17 mouse cellular contexts compared by ENCODE assay signal in genomic region chr15:60862417-60862816, GRCm38 (mm10).
"Had no signal": no experiment of that assay in that cellular context is flagged by ENCODE, and none has a peak within 500 bp of the region (broad histone marks: within the 10 kb centered on the region; RNA-seq: fewer than 3 reads in every experiment).

No protein-coding gene starts in this region.

- DNase-seq: gastrocnemius, adult 2 months; gastrocnemius, postnatal 14 days; gastrocnemius, postnatal 36 days; heart, adult 18-20 months; heart, postnatal 10 days; heart, postnatal 36 days; kidney, adult 11 months; kidney, adult 2 months; kidney, adult 9 months; kidney, postnatal 14 days; kidney, postnatal 36 days; layer of hippocampus, adult 9-11 months; layer of hippocampus, postnatal 36 days; liver; liver, embryonic 13.5 days had no signal

- ATAC-seq: hindbrain, postnatal 0 days; intestine, embryonic 16.5 days had no signal
